8 mouse cellular contexts compared by ENCODE assay signal in genomic region chr7:126503273-126503878, GRCm38 (mm10). TPM values are rescaled to one million over a fixed set of nuclear protein-coding genes. Genes with fewer than 3 reads are reported as not detected.
DNase-seq lines count a peak whose midpoint lies in the region; ATAC-seq lines count a peak whose summit lies in the region.

Gene Atxn2l, minus strand, starts transcription at chr7:126503437.

- no peaks in the 10 kb centered on the region for H3K27me3 ChIP-seq in lung, embryonic 16.5 days (ENCODE audit: control insufficient read depth, insufficient read depth, low read depth, low read length)

- peaks cover 12% of the 10 kb centered on the region for H3K4me1 ChIP-seq in lung, embryonic 16.5 days (replicated peaks; ENCODE audit: control insufficient read depth, insufficient read depth, low read length)

- peak; percentile 65 to 79 for ATAC-seq in hematopoietic stem cell, adult 5-6 weeks (replicated peaks in 1 of 2; ENCODE audit: insufficient read depth in 1 of 2, low FRiP score in 2 of 2, low TSS enrichment in 1 of 2, low read depth in 1 of 2, poor library complexity in 2 of 2, severe bottlenecking in 2 of 2)
- ATAC-seq in lung, embryonic 16.5 days (ENCODE audit: low read depth) = peak; percentile 90

- peak within 1 kb of the TSS; percentile 99 for H3K27ac ChIP-seq in lung, embryonic 16.5 days (ENCODE audit: low read length)

- H3K4me2 ChIP-seq in lung, embryonic 16.5 days (ENCODE audit: low read depth, low read length) = peak within 1 kb of the TSS; percentile 75

- H3K9ac ChIP-seq in lung, embryonic 16.5 days (ENCODE audit: low read length) = peak within 1 kb of the TSS; percentile 99

- WGBS in lung, embryonic 16.5 days = under 1% methylated on average over 50 of the region's 72 CpGs

- peak within 1 kb of the TSS; percentile 90 for H3K4me3 ChIP-seq in lung, embryonic 16.5 days (ENCODE audit: low read length)

- H3K36me3 ChIP-seq in lung, embryonic 16.5 days (ENCODE audit: control insufficient read depth, insufficient read depth, low read length) = peaks cover 27% of the 10 kb centered on the region

- DNase-seq in MEL-GATA-1-ER (ENCODE audit: extremely low read depth, low read depth) = peak; percentile 88
- peak; percentile 99 for DNase-seq in cerebellum, adult 8-10 months
- DNase-seq in forelimb bud, embryonic 11.5 days (ENCODE audit: low read depth, low spot score) = peak; percentile 99
- peak; percentile 91 for DNase-seq in layer of hippocampus, adult 9-10 months (ENCODE audit: low spot score)
- peak; percentile 95 for DNase-seq in ovary, postnatal 10 days (ENCODE audit: low spot score)
- peak; percentile 99 for DNase-seq in thymus, postnatal 10 days (ENCODE audit: low spot score in 2 of 2)

- no peaks in the 10 kb centered on the region for H3K9me3 ChIP-seq in lung, embryonic 16.5 days (ENCODE audit: control insufficient read depth, low read length)

RNA-seq across cellular contexts. Expression of gene Atxn2l, which starts in this region (rescaled TPM):
- total RNA-seq in hematopoietic stem cell, adult 5-6 weeks (2017) = 40.0 and 40.2 TPM in 2 replicates
- 36.0 and 38.5 TPM in 2 replicates for polyA plus RNA-seq in lung, embryonic 16.5 days (2015; fragmentation: Nextera tagmentation; extraction: Ambion mirVana)

Comparison
In these comparisons a context has a peak if more than half of its experiments do, and no peak if none do; other contexts are left out.
1. Peak in every context shown above with its lines: DNase-seq, ATAC-seq, H3K4me3 ChIP-seq and H3K27ac ChIP-seq.